Mouse (Mus musculus): ENCODE measurements around the gene Wdr19.
"Not testable (repeated sequence)": the region's sequence is repeated elsewhere in the genome, so short reads cannot be mapped to it uniquely, and the experiment has no call there.

The Wdr19 gene

GRCm38 (mm10) chr5:65298167-65298950 lies 98.9 kb downstream of the Wdr19 start:
- no peak for DNase-seq (ENCODE audit: low spot score in 2 of 2)

- not testable (repeated sequence) for DNase-seq (ENCODE audit: low spot score in 2 of 2)
Measured at GRCm38 (mm10) chr5:65299623-65300022, 100.1 kb downstream of the Wdr19 start.

DNA sequence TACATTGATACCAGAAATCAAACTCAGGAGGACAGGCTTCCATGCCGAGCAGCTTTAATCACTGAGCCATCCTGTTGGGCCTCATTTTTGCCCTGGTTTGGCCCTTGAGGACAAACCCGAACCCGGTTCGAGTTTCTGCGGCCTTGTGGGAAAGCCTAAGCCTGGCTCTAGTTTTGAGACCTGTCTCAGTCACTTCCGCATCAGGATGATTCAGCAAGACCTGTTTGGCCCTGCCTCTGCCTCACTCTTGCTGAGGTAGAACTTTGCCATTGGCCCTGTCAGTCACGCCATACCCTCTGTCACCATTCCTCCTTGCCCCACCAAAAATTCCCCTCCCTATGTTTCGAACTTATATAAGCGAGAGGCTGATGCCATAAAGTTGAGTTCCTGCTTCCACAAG lies 100.6 kb downstream of the Wdr19 start:
- no peak for DNase-seq (ENCODE audit: low spot score in 2 of 2)

GRCm38 (mm10) chr5:65305516-65305915 lies 106.0 kb downstream of the Wdr19 start:
- DNase-seq (ENCODE audit: low spot score in 2 of 2) = no peak

DNA sequence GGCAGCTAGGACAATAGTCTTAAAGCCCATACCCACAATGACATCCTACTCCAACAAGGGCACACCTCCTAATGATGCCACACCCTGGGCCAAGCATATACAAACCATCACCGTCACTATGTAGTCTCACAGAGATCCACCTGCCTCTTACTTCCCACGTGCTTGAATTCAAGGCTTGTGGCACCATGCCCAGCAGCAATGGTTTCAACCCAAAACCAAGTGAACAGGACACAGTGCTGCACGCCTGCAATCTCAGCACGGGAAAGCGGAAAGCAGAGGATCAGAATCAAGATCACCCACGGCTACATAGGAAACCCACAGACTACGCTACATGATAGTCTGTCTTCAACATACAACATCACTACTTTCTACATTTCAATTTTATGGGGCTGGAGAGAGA lies 108.7 kb downstream of the Wdr19 start:
- DNase-seq (ENCODE audit: low spot score in 2 of 2) = no peak

GRCm38 (mm10) chr5:65308866-65309265 lies 109.4 kb downstream of the Wdr19 start:
- DNase-seq (ENCODE audit: low spot score in 2 of 2) = no peak
